Mouse (Mus musculus) spleen, postnatal 4 days (tissue): Measurements from ENCODE around the gene Pcdh19.
"Not testable (repeated sequence)": the region's sequence is repeated elsewhere in the genome, so short reads cannot be mapped to it uniquely, and the experiment has no call there.

Experiments used
- DNase-seq, 2 experiments: peaks; one replicate each; pipeline ENCODE4 v3.0.0; 2022; ENCODE audit warnings: low spot score in 2 of 2

Pcdh19 gene

GRCm38 (mm10) chrX:133688840-133689239 lies at the start of gene Pcdh19:
Pcdh19 (minus strand) TSS chrX:133688987.
- peak in 1 of 2 experiments; percentile 61 for DNase-seq

DNA sequence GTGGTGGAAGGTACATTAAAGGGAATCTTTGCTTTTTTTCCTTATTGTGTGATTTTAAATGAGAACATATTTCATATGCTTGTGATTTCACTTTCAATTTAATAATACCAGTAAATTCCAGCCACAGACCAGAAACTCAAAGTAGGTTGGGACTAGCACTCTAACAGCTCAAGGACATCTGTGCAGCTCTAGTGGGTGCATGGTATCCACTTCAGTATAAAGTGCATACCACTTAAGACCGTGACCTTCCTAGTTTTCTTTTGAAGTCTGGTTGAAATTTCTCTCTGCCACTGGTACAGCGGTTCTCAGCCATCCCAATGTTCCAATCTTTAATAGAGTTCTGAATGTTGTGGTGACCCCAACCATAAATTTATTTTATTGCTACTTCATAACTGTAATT lies 47.1 kb upstream of the Pcdh19 start:
- DNase-seq, result no peak

- DNase-seq, result no peak
Measured at GRCm38 (mm10) chrX:133734984-133735383, 46.2 kb upstream of the Pcdh19 start.

DNA sequence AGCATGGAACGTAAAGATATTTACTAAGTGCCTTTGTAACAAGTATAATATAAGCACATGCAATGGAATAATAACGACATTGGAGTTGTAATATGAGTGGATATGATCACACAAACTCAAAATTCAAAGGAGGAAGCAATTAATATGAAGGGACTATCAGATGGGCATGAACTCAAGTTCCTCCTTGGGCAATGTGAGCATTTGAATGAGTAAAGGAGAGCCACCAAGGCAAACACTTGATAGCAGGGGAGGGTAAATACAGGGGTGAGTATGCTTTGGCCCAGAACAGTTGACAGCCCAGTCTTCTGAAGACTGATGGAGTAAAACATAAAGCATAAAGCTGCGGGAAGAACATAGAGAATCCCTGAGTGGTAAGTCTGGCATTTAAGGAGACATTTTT lies 32.7 kb upstream of the Pcdh19 start:
- DNase-seq, result no peak

DNA sequence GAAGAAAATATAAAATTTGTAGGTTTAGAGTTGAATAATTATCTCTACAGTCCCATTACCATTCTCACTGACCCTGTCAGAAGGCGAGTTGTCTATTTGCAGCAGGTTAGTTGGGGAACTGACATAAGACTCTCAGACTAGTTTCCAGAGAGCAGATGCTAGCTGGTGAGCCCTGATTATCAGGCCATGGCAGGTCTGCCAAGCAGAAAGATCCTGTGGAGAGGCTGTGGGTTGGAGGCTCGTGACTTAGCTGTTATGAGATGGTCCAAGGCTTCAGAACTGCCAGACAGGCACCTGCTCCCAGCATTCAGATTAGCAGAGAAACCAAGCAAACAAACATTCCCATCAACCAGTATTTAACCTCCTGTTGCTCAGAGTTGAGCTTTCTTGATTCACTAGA lies 21.8 kb upstream of the Pcdh19 start:
- no peak for DNase-seq

DNA sequence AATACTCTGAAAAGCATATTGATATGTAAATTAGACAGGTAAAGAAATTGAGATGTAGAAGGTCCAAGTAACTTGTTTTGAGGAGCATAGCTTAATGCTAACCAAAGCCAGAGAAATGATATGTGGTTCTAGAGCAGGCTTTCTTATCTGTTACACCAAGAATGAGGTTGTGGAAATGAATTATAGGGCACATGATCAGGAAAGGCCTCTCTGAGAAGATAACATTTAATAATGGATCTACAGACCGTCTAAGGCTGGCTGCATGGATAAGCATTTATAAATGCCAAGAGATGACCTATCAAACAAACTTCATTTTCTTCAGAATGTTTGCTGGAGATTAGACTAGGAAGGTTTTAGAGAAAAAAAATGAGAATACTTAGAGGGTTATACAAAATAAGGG lies 14.1 kb upstream of the Pcdh19 start:
- DNase-seq, result no peak

DNA sequence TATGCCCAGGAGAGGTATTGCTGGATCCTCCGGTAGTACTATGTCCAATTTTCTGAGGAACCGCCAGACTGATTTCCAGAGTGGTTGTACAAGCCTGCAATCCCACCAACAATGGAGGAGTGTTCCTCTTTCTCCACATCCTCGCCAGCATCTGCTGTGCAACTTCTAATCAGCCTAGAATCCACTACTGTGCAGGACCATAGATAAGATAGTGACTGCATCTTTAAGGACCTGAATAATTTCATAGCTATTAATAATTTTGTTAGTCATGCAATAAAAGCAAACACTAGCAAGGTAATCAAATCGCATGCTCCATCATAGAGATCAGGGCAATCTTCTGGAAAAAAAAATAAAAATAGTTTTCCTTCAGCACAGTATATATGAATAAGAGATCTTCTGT lies 9.1 kb upstream of the Pcdh19 start:
- DNase-seq, result not testable (repeated sequence)

DNA sequence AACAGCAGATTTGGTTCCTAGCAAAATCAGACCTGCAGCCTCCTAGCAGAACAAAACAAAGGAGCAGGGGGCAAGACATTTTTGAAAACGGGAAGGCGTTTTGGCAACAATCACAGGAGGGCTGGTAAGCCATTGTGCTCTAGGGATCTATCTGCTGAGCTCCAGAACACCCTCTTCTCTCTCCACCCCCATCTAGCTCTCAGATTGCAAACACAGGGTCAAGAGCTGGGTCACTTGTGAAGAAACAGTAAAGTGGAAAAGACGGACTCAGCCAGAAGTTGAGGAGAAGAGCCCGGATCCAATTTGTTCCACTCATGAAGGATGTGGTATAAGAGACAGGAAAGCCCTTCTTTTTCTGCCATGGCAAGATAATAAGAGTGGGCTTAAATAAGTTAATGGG lies 7.7 kb upstream of the Pcdh19 start:
- DNase-seq, result no peak

DNA sequence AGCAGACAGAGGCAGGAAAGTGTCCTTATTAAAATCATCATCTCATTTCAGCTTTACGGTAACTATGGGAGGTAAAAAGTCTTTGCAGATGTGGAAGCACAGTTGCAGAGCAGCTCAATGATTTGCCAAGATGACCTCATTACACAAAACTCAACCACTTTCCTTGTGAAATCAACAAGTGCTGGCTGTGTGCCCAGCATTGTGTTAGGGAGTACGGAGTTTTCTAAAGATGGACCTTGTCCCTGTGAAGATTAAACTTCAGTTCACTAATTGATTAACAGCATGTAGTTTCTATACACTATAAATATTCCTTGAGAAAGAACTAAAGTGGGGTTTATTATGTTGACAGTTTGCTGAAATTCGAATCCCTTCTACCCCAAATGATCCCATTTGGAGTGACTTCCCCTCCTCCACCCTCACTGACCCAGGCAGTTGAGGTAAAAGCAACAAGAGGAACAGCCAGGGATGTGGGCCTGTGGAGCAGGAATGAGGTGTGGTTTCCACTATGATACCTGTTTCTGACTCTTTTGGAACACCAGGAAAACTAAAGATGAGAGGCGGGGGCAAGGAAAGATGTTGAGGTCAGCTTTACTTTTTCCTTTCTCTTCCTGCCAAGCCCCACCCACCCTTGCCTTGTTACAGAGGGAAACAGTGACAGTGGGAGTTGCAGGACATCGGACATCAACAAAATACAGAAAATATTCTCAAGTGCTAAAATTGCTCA lies 4.4 kb upstream of the Pcdh19 start:
- DNase-seq, result no peak

DNA sequence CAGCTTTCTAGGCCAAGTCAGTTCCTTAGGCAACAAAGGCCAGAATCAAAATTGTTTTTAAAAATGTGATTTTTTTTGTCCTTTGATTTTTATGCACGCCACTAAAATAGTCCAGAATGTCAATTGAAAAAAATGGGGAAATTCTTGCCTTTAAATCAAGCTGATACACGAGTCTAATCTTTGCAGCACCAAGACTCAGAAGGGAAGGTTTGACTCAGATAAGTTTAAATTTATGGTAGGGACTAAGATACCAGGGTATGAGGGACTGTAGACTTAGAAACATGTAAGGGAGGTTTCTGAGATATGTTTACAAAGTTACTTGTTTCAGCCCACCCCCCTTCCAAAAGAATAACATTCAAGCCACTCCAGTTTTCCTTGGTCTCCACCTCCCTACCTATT lies 3.6 kb upstream of the Pcdh19 start:
- no peak for DNase-seq

DNA sequence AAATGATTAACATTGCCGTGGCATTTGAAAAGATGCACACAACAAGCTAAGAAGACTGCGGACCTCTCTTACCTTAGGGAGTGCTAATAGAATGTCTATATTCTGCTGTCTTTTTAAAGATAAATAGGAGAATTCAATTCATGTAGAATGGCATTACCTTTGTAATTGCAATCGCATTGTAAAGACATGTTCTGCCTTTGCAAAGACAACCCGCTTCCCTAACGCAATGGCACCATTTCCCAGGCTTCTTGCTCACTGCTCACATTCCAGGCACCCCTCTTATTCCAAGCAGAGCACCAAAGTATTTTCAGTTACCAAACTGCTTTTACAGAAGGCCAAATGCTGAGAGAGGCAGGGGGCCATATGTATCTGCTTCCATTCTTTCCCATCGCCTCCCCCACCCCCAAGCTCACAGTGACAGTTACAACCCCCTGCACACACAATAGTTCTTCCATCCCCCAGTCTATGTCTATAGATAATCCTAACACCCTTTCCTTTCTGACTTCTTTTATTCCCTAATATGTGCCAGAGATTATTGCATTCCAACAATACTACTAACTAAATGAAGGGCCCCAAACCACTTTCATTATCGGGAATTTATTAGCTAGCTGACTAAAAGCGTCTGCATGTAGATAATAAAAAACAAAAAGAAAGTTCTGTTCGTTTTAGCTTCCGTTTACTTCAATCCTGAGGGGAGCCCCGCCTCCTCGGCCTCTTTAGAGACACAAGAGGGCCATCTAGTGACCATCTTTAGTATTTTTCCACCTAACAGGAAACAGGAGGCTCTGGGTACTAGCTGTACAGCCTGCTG lies 3.0 kb upstream of the Pcdh19 start:
- DNase-seq, result no peak

GRCm38 (mm10) chrX:133690822-133691221 lies 2.0 kb upstream of the Pcdh19 start:
- no peak for DNase-seq

GRCm38 (mm10) chrX:133689576-133690250 lies 926 bp upstream of the Pcdh19 start:
- no peak for DNase-seq

DNA sequence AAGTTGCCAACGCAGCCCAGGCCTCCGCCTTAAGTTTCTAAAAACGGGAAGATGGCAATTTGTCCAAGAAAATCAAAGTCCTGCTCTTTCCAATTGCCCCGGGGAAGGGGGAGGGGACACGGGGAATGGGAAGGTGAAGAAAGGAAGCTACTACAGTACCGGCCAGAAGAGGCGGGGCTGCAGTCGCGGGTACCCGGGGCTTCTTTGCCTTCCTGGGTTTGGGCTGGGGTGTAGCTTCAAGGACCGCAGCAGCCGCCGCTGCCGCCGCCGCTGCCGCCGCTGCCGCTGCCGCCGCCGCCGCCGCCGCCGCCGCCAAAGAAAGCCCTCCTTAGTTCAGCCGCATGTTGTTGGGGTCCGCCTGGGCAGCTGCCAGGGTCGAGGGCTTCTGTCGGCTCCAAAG lies 631 bp downstream of the Pcdh19 start:
- no peak for DNase-seq

DNA sequence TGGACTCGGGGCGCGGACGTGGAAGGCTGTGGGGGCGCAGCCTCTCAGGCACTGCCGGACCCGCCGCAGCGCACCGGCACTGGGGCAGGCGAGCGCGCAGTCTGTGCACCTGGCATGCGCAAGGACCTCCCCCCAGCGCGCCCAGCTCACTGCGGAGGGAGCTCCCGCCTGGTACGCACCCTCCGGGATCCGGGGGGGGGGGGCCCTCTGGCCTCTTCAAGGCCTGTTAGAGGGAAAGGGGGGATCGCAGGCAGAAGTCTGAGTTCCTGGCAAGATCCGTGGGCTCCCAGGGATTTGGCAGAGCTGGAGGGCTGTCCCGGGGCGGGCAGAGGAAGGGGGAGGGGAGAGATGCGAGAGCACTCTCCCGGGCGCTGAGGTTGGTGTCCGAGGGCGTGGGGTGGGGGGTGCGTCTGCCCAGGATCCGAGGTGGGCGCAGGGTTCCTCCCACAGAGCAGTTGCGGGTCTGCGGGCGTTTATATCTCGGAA lies 1.1 kb downstream of the Pcdh19 start:
- peak in 1 of 2 experiments; percentile 63 for DNase-seq

GRCm38 (mm10) chrX:133686533-133687311 lies 2.1 kb downstream of the Pcdh19 start:
- DNase-seq, result no peak

DNA sequence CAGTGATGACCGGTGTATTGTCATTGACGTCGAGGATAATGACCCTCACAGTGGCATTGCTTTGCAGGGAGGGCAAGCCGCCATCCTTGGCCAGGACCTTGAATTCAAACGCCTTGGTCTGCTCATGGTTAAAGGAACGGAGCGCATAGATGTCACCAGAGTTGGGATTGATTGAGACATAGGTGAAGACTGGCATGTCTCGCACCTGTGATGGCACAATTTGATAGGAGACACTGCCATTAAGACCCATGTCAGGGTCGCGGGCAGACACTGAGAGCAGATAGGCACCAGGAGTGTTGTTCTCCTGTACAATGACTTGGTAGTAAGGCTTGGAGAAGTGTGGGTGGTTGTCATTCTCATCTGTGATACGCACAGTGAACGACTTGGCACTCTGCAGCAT lies 3.2 kb downstream of the Pcdh19 start:
- no peak for DNase-seq

- no peak for DNase-seq
Measured at GRCm38 (mm10) chrX:133683961-133684360, 4.8 kb downstream of the Pcdh19 start.

DNA sequence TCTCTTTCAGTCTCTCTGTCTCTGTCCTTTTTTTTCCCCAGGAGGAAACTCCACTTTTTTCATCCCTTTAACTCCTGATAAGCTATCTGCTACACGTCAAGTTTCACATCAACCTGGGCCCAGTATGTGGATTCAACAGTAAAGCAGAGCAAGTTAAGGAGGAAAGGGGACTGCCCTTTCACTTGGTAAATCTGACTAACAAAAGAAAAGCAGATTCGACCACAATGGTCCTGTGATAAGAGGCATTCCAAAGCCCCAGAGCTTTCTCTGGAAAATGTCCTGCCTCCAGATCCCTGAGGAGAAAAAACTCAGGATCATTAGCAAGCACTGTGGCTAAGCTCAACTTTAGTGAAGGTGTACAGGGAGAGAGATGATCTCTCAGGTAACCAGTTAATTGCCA lies 13.7 kb downstream of the Pcdh19 start:
- no peak for DNase-seq

DNA sequence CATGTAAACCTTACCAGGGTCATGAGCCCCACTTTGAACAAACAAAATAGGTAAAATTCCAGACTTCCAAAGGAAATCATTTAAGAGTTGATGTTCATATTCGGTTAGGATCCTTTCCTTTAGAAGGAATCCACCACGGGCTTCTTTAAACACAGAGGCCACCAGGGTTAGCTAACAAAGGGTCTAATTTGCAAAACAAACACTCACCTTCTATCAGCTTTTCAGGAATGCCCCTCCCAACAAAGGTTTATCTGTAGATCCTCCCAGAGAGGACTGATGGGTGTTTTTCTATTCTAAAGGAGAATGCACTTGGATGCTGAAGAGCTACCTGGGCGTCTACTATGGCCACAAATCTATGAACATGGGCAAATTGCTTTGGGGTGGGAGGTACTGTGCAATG lies 15.0 kb downstream of the Pcdh19 start:
- DNase-seq, result no peak

DNA sequence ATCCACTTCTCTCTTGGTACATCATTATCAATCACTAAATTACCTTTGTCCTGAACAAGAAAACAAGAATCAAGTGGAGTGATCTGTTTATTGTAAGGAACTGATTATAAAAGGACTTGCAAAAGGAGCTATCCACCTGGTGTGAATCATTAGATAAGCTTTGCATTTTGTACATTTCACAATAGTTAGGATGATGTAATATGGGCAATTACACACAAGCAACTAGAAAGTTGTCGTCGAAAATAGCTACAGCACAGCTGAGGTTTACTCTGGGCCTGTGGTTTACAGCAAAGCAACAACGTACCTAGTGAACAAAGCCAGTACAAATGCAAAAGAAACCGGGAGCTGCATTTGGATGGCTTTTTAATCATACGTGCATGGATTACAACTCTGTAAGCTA lies 28.7 kb downstream of the Pcdh19 start:
- no peak for DNase-seq
